Mouse (Mus musculus) cortical plate, adult 2 months (tissue): ENCODE measurements around the gene Pars2. TPM values are rescaled to one million over a fixed set of nuclear protein-coding genes. Genes with fewer than 3 reads are reported as not detected.

Experiments
- H3K27ac ChIP-seq: fragments of 200-500 bp; 2 replicates; pipeline ENCODE4 v1.5.1; 2012; ENCODE audit warnings: low read length, control low read depth, inconsistent platforms; ENCODE audit not compliant: insufficient read depth
- H3K4me1 ChIP-seq: fragments of 200-500 bp; 2 replicates; pipeline ENCODE4 v1.6.1; 2011; ENCODE audit warnings: low read length; ENCODE audit not compliant: control insufficient read depth, insufficient read depth
- H3K4me3 ChIP-seq: fragments of 200-500 bp; 2 replicates; pipeline ENCODE4 v1.5.1; 2011; ENCODE audit warnings: mild to moderate bottlenecking, low read length, control low read depth; ENCODE audit not compliant: insufficient read depth
- CTCF ChIP-seq: fragments of 200-500 bp; IDR thresholded peaks from 2 replicates; pipeline ENCODE4 v1.5.1; 2011; ENCODE audit warnings: mild to moderate bottlenecking, control low read depth, low read length; ENCODE audit not compliant: insufficient read depth; ENCODE audit errors: extremely low read depth
- POLR2A ChIP-seq: fragments of 200-500 bp; IDR thresholded peaks from 2 replicates; pipeline ENCODE4 v1.6.1; 2011; ENCODE audit warnings: mild to moderate bottlenecking, low read length, control low read depth; ENCODE audit not compliant: insufficient read depth; ENCODE audit errors: extremely low read depth
- polyA plus RNA-seq: library from polyadenylated mRNA; depleted of rRNA; stranded (reverse); fragments of >200 nt; gene quantifications from 2 replicates; pipeline ENCODE4 v1.2.3, GENCODE M21; 2012

Pars2 gene
- polyA plus RNA-seq, 1 experiment = 10.4 TPM

GRCm38 (mm10) chr4:106663956-106664470 lies 13.1 kb downstream of the Pars2 start:
- Histone ChIP-seq H3K4me1 (no peaks in the 10 kb centered on the region), H3K27ac (no peak overlapping the region), H3K4me3 (no peak overlapping the region)
- no peak for TF ChIP-seq POLR2A
- TF ChIP-seq CTCF = no peak

- TF ChIP-seq POLR2A (no peak), CTCF (no peak)
- no peaks in the 10 kb centered on the region for H3K4me1 ChIP-seq
- no peak overlapping the region for H3K27ac ChIP-seq
Observed at GRCm38 (mm10) chr4:106664697-106665096, 13.8 kb downstream of the Pars2 start.

GRCm38 (mm10) chr4:106665269-106665668 lies 14.4 kb downstream of the Pars2 start:
- no peak for TF ChIP-seq CTCF
- no peak for TF ChIP-seq POLR2A
- Histone ChIP-seq H3K27ac (no peak overlapping the region), H3K4me1 (no peaks in the 10 kb centered on the region), H3K4me3 (no peak overlapping the region)

More at GRCm38 (mm10) chr4:106664697-106665096, 13.8 kb downstream of the Pars2 start:
- no peak overlapping the region for H3K4me3 ChIP-seq

GRCm38 (mm10) chr4:106665673-106666072 lies 14.8 kb downstream of the Pars2 start:
- no peak overlapping the region for H3K27ac ChIP-seq
- no peaks in the 10 kb centered on the region for H3K4me1 ChIP-seq
- TF ChIP-seq CTCF (no peak), POLR2A (no peak)
- no peak overlapping the region for H3K4me3 ChIP-seq

- no peak for TF ChIP-seq POLR2A
- no peak for TF ChIP-seq CTCF
- H3K27ac ChIP-seq = no peak overlapping the region
- no peak overlapping the region for H3K4me3 ChIP-seq
- H3K4me1 ChIP-seq = no peaks in the 10 kb centered on the region
Observed at GRCm38 (mm10) chr4:106666546-106666945, 15.7 kb downstream of the Pars2 start.

- TF ChIP-seq POLR2A (no peak), CTCF (no peak)
- H3K4me1 ChIP-seq = peaks cover 3% of the 10 kb centered on the region; the same call in 1 of the 2 replicates
- no peak overlapping the region for H3K27ac ChIP-seq
- H3K4me3 ChIP-seq = no peak overlapping the region
Observed at GRCm38 (mm10) chr4:106676749-106677148, 25.9 kb downstream of the Pars2 start.

GRCm38 (mm10) chr4:106678442-106679118 lies 27.7 kb downstream of the Pars2 start, which contains the start of gene Ttc4:
Ttc4 (minus strand) TSS chr4:106678944.
- H3K4me1 ChIP-seq = peaks cover 3% of the 10 kb centered on the region; the same call in 1 of the 2 replicates
- no peak within 1 kb of the TSS for H3K27ac ChIP-seq
- peak; percentile 71; the same call in 1 of the 2 replicates for TF ChIP-seq POLR2A
- TF ChIP-seq CTCF = no peak
- H3K4me3 ChIP-seq = peak within 1 kb of the TSS; percentile 90

GRCm38 (mm10) chr4:106679152-106679551 lies 28.3 kb downstream of the Pars2 start:
- H3K27ac ChIP-seq = no peak overlapping the region
- H3K4me3 ChIP-seq = peak overlapping the region; percentile 90
- peaks cover 3% of the 10 kb centered on the region; the same call in 1 of the 2 replicates for H3K4me1 ChIP-seq
- no peak for TF ChIP-seq CTCF
- no peak for TF ChIP-seq POLR2A

- Histone ChIP-seq H3K27ac (no peak overlapping the region), H3K4me1 (peaks cover 3% of the 10 kb centered on the region; the same call in 1 of the 2 replicates), H3K4me3 (no peak overlapping the region)
- TF ChIP-seq CTCF = no peak
- TF ChIP-seq POLR2A = no peak
Observed at GRCm38 (mm10) chr4:106680955-106681354, 30.1 kb downstream of the Pars2 start.

- TF ChIP-seq POLR2A = no peak
- TF ChIP-seq CTCF = no peak
- Histone ChIP-seq H3K27ac (no peak overlapping the region), H3K4me1 (no peaks in the 10 kb centered on the region), H3K4me3 (no peak overlapping the region)
Observed at GRCm38 (mm10) chr4:106688636-106689296, 37.9 kb downstream of the Pars2 start.
